Mouse (Mus musculus) heart, adult 18-20 months (tissue): Measurements from ENCODE around the gene Ifna7. TPM values are rescaled to one million over a fixed set of nuclear protein-coding genes. Genes with fewer than 3 reads are reported as not detected.

Source experiments
- DNase-seq, 2 experiments: peaks; one replicate each; pipeline ENCODE4 v3.0.0; 2021 to 2022; ENCODE audit warnings: mixed read lengths in 1 of 2
- total RNA-seq, 2 experiments: library from RNA; stranded (reverse); gene quantifications; 2 replicates each; pipeline ENCODE4 v1.2.3; 2021

Ifna7 gene
- total RNA-seq, 2 experiments from 2014 or later = not detected

DNA sequence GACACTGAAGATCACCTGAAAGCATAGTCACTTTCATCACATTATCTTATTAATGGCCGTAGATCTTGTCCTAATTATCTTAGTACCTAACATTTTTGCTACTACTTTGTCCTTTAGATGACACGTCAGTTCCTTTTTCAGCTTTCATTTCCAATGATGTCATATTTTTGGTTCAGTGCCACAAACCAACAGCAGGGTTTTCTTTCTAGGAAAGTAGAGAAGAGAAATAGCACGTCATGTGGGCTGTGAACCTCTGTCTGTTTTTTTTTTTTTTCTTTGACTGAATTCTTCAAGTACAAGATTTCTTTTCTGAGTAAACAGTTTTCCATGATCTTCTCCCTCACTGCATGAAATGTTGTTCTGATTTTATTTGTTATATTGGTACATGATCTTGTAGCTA lies 24.0 kb downstream of the Ifna7 start:
- no peak for DNase-seq

GRCm38 (mm10) chr4:88841438-88841911 lies 25.4 kb downstream of the Ifna7 start, which contains the start of gene Ifna4:
TSS of gene Ifna4 (plus strand) at chr4:88841861.
- no peak for DNase-seq

DNA sequence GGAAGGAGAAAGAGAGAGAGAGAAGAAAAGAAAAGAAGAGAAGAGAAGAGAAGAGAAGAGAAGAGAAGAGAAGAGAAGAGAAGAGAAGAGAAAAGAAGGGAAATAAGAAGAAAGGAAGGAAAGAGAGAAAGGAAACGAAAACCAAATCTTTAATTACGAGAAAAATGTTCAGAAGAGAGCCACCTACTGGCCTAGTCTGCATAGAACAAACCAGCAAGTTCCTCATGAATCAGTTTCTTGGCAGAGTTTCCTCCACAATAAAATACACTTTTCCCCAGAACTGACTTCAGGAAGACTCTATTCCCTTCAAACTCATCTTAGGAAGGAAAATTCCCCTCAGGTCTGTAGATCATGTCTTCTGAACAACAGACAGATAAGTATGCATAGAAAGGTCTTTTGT lies 29.3 kb downstream of the Ifna7 start:
- DNase-seq = no peak

GRCm38 (mm10) chr4:88849698-88850097 lies 33.7 kb downstream of the Ifna7 start, which contains the start of gene Ifna1:
TSS of gene Ifna1 (plus strand) at chr4:88850087.
- no peak for DNase-seq

- DNase-seq = no peak
Observed at GRCm38 (mm10) chr4:88851026-88851763, 35.2 kb downstream of the Ifna7 start.

DNA sequence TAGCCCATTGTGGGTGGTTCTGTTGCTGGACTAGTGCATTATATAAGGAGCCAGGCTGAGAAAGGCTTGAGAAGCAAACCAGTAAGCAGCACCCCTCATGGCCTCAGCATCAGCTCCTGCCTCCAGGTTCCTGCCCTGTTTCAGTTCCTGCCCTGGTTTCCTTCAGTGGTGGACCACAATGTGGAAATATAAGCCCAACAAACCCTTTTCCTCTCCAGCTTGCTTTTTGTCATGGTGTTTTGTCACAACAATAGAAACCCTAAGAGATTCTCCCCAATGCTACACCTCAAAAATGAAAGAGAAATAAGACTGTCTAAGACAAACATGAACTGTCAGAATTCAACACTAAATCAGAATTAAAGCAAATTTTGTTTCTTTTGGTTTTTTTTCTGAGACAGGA lies 43.2 kb downstream of the Ifna7 start:
- no peak for DNase-seq

- DNase-seq = no peak
Observed at GRCm38 (mm10) chr4:88863309-88863708, 47.3 kb downstream of the Ifna7 start.

DNA sequence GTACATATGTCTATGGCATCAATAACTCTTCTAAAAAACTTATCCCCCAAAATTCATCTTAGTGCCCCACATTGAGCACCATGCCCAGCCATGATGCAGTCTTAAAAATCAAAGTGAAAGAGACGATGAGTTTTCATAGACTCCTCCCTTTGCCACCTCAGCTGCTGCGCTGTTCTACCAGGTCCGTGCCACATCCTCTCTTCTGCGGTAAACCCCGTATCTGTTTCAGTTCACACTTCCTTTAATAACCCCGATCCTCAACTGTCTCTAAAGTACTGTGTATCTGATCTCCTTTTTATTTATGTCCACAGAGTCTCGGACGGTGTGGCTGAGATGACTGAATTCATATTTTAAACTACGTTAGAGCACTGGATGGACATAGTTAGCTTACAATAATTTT lies 48.6 kb downstream of the Ifna7 start:
- DNase-seq = peak; percentile 19 to 32

DNA sequence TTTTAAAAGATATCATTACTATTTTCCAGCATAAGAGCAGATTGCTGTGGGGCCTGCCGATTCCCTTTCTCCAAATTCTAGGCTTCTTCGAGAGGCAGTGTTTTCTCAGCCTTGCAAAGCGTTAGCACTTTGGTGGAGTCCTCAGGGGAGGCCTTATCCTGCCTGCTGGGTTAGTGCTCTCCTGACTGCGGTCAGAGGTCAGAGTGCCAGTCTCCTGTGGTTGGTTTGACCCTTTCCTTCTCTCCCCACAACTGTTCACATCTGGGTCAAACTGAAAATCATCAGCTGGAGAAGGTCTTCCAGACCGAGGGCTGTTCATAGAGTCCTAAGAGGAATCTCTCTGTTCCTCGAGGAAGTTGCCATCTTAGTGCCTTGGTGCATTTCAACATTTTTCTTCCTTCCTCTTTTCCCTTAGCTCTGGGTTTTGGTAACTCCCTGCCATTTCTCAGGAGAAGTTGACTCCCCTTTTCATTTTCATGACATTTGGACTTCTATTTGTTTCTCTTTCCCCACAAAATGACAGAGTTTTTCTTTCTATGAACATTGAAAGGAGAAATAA lies 49.1 kb downstream of the Ifna7 start:
- DNase-seq = peak in 1 of 2 experiments; percentile 18

Other genes with a start within 250 kb of the Ifna7 start
- gene Ifna14, start 244.4 kb upstream of the Ifna7 start, total RNA-seq = not detected
- not detected for gene Ifna9, start 223.8 kb upstream of the Ifna7 start, total RNA-seq
- not detected for gene Ifna12, start 212.9 kb upstream of the Ifna7 start, total RNA-seq
- not detected for gene C87499, start 181.8 kb upstream of the Ifna7 start, total RNA-seq
- not detected for gene Ifna13, start 171.8 kb upstream of the Ifna7 start, total RNA-seq
- gene Ifna16, start 139.3 kb upstream of the Ifna7 start, total RNA-seq = not detected
- not detected for gene Ifna2, start 132.3 kb upstream of the Ifna7 start, total RNA-seq
- not detected for gene Ifnab, start 124.9 kb upstream of the Ifna7 start, total RNA-seq
- under 1 TPM in 1 of 2 experiments, not detected in 1; 0.42 TPM for gene Gm26566, start 94.4 kb upstream of the Ifna7 start, total RNA-seq
- 10 to 100 TPM; 72.4 to 76.1 TPM for gene Klhl9, start 93.8 kb upstream of the Ifna7 start, total RNA-seq
- not detected for gene Gm13271, start 61.4 kb upstream of the Ifna7 start, total RNA-seq
- not detected for gene Gm13283, start 56.1 kb upstream of the Ifna7 start, total RNA-seq
- gene Gm13290, start 42.4 kb upstream of the Ifna7 start, total RNA-seq = not detected
- not detected for gene Gm13289, start 39.3 kb upstream of the Ifna7 start, total RNA-seq
- not detected for gene Gm13272, start 36.4 kb upstream of the Ifna7 start, total RNA-seq
- gene Ifnz, start 34.1 kb upstream of the Ifna7 start, total RNA-seq = not detected
- gene Gm13276, start 30.5 kb upstream of the Ifna7 start, total RNA-seq = not detected
- not detected for gene Gm13277, start 27.6 kb upstream of the Ifna7 start, total RNA-seq
- gene Gm13278, start 24.7 kb upstream of the Ifna7 start, total RNA-seq = not detected
- not detected for gene Gm13275, start 21.7 kb upstream of the Ifna7 start, total RNA-seq
- gene Gm13279, start 18.8 kb upstream of the Ifna7 start, total RNA-seq = not detected
- gene Gm13285, start 16.6 kb upstream of the Ifna7 start, total RNA-seq = not detected
- gene Gm13287, start 13.0 kb upstream of the Ifna7 start, total RNA-seq = not detected
- not detected for gene Gm13288, start 10.7 kb upstream of the Ifna7 start, total RNA-seq
- not detected for gene Ifna11, start 3.7 kb downstream of the Ifna7 start, total RNA-seq
- not detected for gene Ifna6, start 11.2 kb downstream of the Ifna7 start, total RNA-seq
- not detected for gene Ifna5, start 19.3 kb downstream of the Ifna7 start, total RNA-seq
- not detected for gene Ifna4, start 25.6 kb downstream of the Ifna7 start, total RNA-seq
- not detected for gene Ifna1, start 33.9 kb downstream of the Ifna7 start, total RNA-seq
- not detected for gene Ifne, start 64.0 kb downstream of the Ifna7 start, total RNA-seq